Mouse (Mus musculus) bone marrow, adult 2 months (tissue): ENCODE data around the gene Klhl11.

Experiments used
- CTCF ChIP-seq: fragments of 200-500 bp; IDR thresholded peaks from 2 replicates; pipeline ENCODE4 v1.5.1; 2011; ENCODE audit warnings: low read length, control low read depth; ENCODE audit not compliant: control insufficient read depth, insufficient read depth
- POLR2A ChIP-seq: fragments of 200-500 bp; IDR thresholded peaks from 2 replicates; pipeline ENCODE4 v1.6.1; 2011; ENCODE audit warnings: low read depth, mild to moderate bottlenecking, control low read depth, low read length, borderline replicate concordance; ENCODE audit not compliant: control insufficient read depth

- TF ChIP-seq CTCF (no peak), POLR2A (no peak)
Measured at GRCm38 (mm10) chr11:100472935-100473295, 374 bp upstream of the Klhl11 start.
